Mouse (Mus musculus) lung, postnatal 10 days (tissue): Measurements from ENCODE around the gene Cabp7.
"Not testable (repeated sequence)": the region's sequence is repeated elsewhere in the genome, so short reads cannot be mapped to it uniquely, and the experiment has no call there.

Source experiments
- DNase-seq: peaks from one replicate; pipeline ENCODE4 v3.0.0; 2021

Gene Cabp7

DNA sequence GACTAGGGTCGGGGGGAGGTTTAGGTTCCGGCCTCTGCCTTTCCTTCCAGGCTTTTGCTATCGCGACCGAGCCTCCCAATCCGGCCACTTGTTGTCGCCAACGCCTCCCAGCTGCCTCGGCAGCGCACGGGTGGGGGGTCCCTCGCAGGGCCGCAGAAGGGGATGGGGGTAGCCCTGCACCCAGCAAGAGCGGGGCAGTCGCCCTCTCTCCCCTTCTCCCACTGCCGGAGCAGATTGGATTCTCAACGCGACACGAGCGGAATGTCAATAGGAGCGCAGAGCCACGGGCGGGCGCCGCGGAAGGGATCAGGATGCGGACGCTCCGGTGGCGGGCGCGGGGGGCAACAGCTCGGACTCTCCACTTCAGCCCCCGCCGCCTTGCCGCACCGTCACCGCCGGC, 609 bp downstream of the Cabp7 start:
- no peak for DNase-seq

- DNase-seq, result no peak
Observed at GRCm38 (mm10) chr11:4744691-4745090, 1.9 kb downstream of the Cabp7 start.

GRCm38 (mm10) chr11:4740785-4741184, 5.8 kb downstream of the Cabp7 start:
- DNase-seq, result no peak

GRCm38 (mm10) chr11:4738719-4739118, 7.9 kb downstream of the Cabp7 start:
- DNase-seq, result no peak

- no peak for DNase-seq
Observed at GRCm38 (mm10) chr11:4737682-4738081, 8.9 kb downstream of the Cabp7 start.

DNA sequence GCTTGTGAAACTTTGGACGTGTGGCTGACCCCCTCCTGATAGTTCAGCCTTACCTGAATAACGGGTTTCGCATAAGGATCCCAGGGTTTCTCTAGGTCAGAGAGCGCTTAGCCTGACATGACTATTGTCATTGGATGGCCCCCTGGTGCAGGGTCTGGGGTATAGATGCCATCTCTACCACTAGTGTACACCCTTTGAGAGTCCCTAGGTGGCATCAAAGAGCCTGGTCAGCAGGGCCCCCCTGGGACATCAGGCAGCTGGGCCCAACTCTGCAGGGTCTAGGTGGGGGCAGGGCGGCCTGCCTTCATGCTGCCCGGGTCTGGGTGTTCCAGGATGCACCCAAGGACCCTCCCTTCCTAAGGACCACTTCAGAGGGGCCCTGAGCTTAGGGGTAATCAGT, 10.2 kb downstream of the Cabp7 start:
- DNase-seq, result no peak

GRCm38 (mm10) chr11:4734179-4734578, 12.4 kb downstream of the Cabp7 start:
- DNase-seq, result no peak

GRCm38 (mm10) chr11:4731781-4732180, 14.8 kb downstream of the Cabp7 start:
- no peak for DNase-seq

- no peak for DNase-seq
Observed at GRCm38 (mm10) chr11:4730913-4731312, 15.7 kb downstream of the Cabp7 start.

DNA sequence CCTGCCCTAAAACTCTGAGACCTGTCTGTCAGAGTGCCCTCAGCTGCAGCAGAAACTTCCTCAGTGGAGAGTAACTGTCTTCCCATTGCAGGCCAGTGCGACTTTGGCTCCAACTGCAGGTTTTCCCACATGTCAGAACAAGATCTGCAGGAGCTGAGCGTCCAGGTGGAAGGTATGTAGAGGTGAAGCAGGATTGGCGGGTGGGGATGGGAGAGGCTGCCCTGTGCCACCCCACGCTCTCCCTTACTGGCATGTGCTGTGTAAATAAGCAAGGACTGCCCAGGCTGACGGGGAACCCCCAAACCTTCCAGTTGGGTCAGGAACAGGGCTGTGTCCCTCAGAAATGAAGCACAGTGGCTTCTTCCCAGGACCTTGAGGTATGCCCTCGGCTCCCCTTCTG, 16.5 kb downstream of the Cabp7 start:
- no peak for DNase-seq

GRCm38 (mm10) chr11:4729603-4730002, 17.0 kb downstream of the Cabp7 start:
- DNase-seq, result peak; percentile 55

- no peak for DNase-seq
Observed at GRCm38 (mm10) chr11:4721728-4722127, 24.9 kb downstream of the Cabp7 start.

DNA sequence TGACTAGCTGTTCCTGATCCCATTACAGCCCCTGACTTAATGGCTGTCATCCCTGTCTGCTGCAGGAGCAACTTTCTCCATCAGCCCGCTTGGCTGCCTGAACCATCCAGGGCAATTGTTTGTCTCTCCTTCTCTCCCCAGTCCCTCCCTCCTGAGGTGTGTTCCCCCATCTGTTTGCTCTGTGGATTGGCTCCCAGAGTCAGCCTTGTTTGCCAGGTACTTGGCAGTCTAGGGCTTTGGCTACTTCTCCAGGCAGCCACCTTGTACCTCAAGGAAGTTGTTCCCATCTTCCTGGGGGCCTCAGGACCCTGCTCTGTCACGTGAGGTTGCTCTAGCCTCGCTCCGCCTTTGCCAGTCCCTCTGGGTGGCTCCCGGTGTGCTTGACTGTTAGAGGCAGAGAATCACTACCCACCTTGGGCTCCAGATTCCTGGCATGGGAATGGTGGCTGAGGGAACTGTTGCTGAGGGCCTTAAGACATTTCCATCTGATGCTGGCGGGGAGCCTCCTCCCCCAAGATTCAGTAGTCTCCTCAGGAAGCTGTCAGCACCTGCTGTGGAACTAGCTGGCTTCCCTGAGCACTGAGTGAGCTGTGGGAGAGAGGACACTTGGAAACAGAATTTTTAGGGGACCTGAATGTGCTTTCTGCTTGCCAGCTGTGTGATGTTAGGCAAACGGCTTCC, 25.5 kb downstream of the Cabp7 start:
- peak; percentile 20 for DNase-seq

GRCm38 (mm10) chr11:4720393-4720792, 26.2 kb downstream of the Cabp7 start:
- no peak for DNase-seq

DNA sequence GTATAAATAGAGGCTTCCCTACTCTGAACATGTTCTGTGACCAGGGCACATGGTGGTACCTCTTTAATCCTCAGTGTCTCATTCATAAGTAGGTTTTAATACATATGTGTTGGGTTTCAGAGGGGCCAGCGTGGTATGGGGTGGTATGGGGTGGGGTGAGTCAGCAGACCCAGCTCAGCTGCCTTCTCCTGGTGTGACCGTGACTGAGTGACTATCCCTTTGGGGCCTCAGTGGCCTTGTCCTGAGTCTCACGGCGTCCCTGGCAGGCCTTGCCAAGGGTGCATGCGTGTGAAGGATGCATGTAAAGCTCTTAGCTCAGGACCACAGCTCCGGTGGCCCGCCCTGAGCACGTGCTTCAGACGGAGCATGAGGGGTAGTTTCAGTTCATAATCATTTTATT, 26.6 kb downstream of the Cabp7 start:
- no peak for DNase-seq

DNA sequence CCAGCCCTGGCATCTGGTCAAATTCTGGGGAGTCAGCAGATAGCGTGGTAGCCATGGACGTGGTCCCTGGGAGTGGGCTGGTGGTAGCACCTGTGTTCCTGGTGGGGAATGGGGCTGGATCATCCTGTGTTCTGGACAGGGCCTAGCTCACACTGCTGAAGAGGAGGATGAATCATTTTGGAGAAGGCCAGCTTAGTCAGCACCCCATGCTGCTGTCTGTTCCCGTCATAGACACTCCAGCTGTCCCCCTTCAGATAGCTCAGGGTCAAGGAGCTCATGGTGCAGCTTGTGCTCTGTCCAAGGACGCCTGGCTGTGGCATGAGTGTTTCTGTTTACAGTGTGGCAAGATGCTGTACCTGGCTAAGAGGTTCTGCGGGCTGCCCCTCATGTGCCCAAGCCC, 28.0 kb downstream of the Cabp7 start:
- no peak for DNase-seq

GRCm38 (mm10) chr11:4716530-4717236, 29.9 kb downstream of the Cabp7 start:
- DNase-seq, result no peak

DNA sequence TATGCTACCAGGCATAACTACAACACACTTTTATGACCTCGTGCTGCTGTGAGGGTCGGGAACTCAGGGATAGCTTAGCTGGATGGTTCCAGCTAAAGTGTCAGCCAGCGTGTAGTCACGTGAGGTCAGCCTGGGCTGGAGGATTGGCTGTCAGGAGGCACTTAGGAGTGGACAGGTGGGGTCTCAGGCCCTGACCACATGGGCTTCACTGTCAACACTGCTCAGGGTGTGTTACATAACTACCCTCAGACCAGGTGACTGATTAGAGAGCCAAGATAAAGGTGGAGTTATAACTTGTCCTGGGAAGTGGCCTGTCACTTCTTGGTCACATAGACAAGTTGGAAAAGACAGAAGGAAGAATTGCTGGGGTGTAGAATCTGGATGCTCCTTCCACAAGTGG, 31.0 kb downstream of the Cabp7 start:
- no peak for DNase-seq

DNA sequence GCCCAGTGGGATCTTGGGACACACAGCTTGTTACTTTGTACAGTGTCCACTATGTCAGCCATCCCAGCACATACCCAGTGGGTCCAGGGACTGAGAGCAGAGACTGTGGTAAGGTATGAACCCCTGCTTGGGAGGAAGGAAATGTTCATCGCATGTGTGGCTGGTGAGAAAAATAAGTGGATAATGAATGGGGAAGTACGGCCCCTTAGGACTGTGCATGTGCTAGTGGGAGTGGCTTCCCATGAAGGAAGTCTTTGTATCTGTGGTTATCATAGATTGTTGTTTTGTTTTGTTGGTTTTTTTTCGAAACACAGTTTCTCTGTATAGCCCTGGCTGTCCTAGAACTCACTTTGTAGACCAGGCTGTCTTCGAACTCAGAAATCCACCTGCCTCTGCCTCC, 31.9 kb downstream of the Cabp7 start:
- no peak for DNase-seq

DNA sequence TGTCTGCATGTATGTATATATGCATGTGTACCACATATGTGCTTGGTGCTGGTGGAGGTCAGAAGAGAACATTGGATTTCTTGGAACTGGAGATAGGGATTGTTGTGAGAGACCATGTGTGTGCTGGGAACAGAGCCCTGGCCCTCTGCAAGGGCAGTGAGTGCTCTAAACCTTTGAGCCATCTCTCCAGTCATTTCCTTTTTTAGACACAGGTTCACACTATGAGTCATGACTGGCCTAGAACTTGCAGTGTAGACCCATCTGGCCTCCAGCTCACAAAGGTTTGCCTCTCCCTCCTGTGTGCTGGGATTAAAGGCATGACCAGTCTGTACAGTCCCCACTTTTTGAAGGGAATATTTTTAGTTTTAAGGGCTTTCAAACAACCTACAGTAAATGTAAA, 33.8 kb downstream of the Cabp7 start:
- no peak for DNase-seq

- not testable (repeated sequence) for DNase-seq
Observed at GRCm38 (mm10) chr11:4710188-4710587, 36.4 kb downstream of the Cabp7 start.

- no peak for DNase-seq
Observed at GRCm38 (mm10) chr11:4705178-4705577, 41.4 kb downstream of the Cabp7 start.

DNA sequence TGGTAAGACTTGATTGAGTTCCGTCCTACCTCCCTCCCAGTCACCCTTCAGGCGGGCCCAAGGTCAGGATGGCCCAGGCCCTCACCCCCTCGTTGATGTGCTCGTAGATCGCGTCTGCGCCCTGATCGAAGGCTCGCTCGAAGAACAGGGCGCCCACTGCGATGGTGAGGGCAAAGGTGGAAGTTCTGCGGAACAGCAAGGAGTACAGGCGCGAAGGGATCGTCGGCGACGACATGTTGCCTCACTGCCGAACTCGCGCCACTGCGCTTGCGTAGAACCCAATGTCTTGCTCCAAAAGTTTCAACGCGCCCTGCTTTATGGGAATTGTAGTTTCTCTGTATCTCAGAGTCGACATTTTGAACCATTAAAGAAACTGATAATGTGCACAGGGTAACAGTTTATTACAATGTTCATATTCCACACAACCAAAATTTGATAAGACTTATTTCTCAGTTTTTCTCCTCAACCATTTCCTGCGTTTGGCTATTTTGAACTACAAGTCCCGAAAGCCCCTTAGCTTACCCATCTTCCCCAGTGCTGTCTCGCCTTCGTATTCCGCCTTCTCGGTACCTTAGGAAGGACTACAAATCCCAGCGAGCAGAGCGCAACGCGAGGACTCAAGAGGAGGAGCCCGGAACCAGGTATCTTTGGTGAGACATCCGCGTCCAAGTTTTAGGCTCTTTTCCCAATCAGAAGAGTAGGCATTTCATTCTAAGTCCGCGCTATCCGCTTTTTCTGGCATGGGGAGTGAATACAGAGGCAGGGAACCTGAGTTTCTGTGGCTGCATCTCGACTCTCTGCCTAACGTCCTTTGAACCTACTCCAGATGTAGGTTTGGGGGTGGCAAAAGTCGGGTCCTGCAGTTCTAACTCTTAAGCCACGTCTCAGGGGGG, 42.3 kb downstream of the Cabp7 start, which contains the start of the genes Uqcr10 and Zmat5:
Gene Uqcr10 (minus strand): TSS at position 271 of the 893 bp plus-strand sequence.
Gene Zmat5 (plus strand): TSS at position 607 of the 893 bp plus-strand sequence.
- peak; percentile 96 for DNase-seq

- no peak for DNase-seq
Observed at GRCm38 (mm10) chr11:4703688-4704071, 42.9 kb downstream of the Cabp7 start.
